Mouse (Mus musculus): ENCODE measurements at regions not wholly inside any gene's neighbourhood (a gene's known extent, or its start where the extent isn't known, plus 50 kb on each side); places are given as distances from the start of the nearest gene placed in this dataset.

DNA sequence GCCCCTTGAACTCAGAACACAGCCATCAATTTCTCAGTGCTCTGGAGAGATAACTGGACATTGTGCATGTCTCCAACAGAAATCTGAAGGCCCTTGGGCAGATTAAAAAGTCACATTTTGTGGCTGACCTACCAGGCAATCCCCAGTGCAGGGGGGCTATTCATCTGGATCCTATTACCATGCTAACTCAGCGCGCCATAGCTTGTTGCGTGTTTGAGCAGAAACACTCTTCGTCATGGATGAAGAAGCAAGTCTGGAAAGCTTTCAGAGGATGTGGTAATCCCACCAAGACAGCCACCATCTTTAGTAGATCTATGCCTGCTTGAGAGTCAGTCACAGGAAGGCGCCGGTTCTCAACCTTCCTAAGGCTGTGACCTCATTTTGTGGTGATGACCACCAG lies 243.9 kb downstream of the Sipa1l2 start:
- no peak for DNase-seq (ENCODE audit: low read depth, low spot score)

DNA sequence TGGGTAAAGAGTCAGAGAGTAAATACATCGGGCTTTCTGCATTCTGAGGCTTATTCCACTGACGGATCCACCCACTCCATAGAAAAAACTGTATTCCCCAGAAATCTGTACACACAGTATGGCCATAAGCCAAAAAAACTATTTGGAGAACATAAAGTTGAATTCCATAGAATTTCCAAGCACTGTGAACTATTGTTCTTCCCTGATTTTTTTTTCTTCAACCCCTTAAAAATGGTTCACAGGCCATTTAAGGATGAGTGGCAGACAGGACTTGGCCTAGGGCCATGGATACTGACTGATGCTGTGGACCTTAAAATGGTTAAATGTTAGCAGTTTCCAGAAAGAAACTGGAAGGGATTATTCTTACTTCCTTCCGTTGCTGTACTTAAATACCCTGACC lies 247.0 kb downstream of the Sipa1l2 start:
- no peak for DNase-seq (ENCODE audit: low read depth, low spot score)

DNA sequence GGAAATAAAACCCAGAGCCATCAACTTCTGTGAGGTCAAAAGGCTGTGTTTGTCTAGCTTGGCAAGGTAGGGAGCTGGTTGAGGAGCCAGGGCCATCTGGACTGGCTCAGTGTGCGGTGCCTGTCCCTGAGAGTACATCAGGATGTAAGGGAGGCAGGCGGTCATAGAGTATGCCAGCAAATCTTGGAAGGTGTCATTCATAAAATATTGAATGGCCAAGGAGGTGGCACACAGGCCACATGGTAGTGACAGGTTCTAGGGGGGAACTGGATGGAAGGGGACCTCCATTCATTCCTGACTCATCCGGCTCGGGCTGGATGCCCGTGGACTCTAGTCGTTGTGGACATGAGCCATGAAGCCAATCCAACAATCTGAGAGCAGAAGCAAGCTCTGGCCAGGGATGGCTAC lies 252.0 kb downstream of the Sipa1l2 start:
- DNase-seq (ENCODE audit: low read depth, low spot score), result no peak

GRCm38 (mm10) chr8:125315736-125316135 lies 253.9 kb downstream of the Sipa1l2 start:
- no peak for DNase-seq (ENCODE audit: low read depth, low spot score)

- no peak for DNase-seq (ENCODE audit: low read depth, low spot score)
These were observed 254.6 kb downstream of the Sipa1l2 start for GRCm38 (mm10) chr8:125314996-125315395.

DNA sequence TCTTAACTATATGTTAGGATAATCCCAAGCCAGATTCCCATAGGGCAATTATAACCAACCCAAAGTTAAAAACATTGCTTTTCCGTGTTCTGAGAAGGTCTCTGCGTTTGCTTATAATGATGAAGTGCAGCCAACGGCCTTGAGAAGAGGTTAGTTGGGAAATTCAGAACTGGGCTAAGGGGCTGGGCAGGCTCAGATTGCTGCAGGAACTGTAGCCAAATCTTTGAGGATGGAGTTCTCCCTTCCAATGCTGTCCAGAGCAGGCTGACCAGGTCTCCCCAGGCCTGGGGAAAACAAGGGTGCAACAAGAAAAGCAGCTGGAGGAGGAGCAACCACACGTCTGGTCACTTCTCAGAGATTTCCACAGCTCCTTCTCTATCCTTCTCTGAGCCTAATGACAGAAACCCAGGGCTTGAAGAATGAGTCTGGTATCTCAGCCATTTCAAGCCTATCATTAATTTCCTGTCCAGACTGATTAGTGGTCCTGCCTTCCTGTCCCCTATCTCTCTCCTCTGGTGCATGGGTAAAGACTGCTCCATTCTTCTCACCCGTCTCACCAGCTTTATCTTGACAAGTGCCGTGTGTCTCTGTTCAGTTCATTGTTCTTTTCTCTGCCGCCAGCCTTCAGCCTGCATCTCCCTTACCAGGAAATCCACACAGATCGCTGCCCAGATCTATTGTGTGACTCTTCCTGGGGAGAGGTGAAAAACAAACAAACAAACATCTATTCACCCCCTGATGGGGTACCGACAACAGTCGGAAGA lies 255.2 kb downstream of the Sipa1l2 start:
- no peak for DNase-seq (ENCODE audit: low read depth, low spot score)

- no peak for DNase-seq (ENCODE audit: low read depth, low spot score)
These were observed 257.4 kb downstream of the Disc1 start for GRCm38 (mm10) chr8:125311228-125312053.
